In genomic region chr2:25355419-25356066, GRCm38 (mm10) we compare ENCODE assay signal across 8 mouse cellular contexts. TPM values are rescaled to one million over a fixed set of nuclear protein-coding genes. Genes with fewer than 3 reads are reported as not detected.
DNase-seq lines count a peak whose midpoint lies in the region; ATAC-seq lines count a peak whose summit lies in the region.

No protein-coding gene starts in this region.

- H3K9me3 ChIP-seq in kidney, embryonic 16.5 days (ENCODE audit: low read length): no peaks in the 10 kb centered on the region
- H3K9me3 ChIP-seq in embryonic facial prominence, embryonic 11.5 days (replicated peaks; ENCODE audit: control insufficient read depth, low read length): no peaks in the 10 kb centered on the region
- H3K9me3 ChIP-seq in hindbrain, embryonic 16.5 days (ENCODE audit: control insufficient read depth, low read length): no peaks in the 10 kb centered on the region
- H3K9me3 ChIP-seq in midbrain, embryonic 16.5 days (replicated peaks; ENCODE audit: control insufficient read depth, low read length, poor library complexity, severe bottlenecking): no peaks in the 10 kb centered on the region

- peak overlapping the region; percentile 71 for H3K9ac ChIP-seq in kidney, embryonic 16.5 days (replicated peaks; ENCODE audit: low read length)
- peak overlapping the region; percentile 51 for H3K9ac ChIP-seq in embryonic facial prominence, embryonic 11.5 days (replicated peaks; ENCODE audit: low read length)
- peak overlapping the region; percentile 70; the same call in 1 of the 2 replicates for H3K9ac ChIP-seq in hindbrain, embryonic 16.5 days (ENCODE audit: low read depth, low read length)
- peak overlapping the region; percentile 71 for H3K9ac ChIP-seq in midbrain, embryonic 16.5 days (ENCODE audit: low read depth, low read length)

- peaks cover 20% of the 10 kb centered on the region for H3K36me3 ChIP-seq in kidney, embryonic 16.5 days (ENCODE audit: insufficient read depth, low read length)
- H3K36me3 ChIP-seq in embryonic facial prominence, embryonic 11.5 days (replicated peaks; ENCODE audit: control insufficient read depth, insufficient read depth, low read depth, low read length): no peaks in the 10 kb centered on the region; the same call in 1 of the 2 replicates
- H3K36me3 ChIP-seq in hindbrain, embryonic 16.5 days (ENCODE audit: control insufficient read depth, insufficient read depth, low read length): peaks cover 12% of the 10 kb centered on the region
- H3K36me3 ChIP-seq in midbrain, embryonic 16.5 days (ENCODE audit: control insufficient read depth, insufficient read depth, low read length): peaks cover 14% of the 10 kb centered on the region

- no peak overlapping the region for H3K27ac ChIP-seq in kidney, embryonic 16.5 days (ENCODE audit: low read length)
- no peak overlapping the region for H3K27ac ChIP-seq in embryonic facial prominence, embryonic 11.5 days (replicated peaks; ENCODE audit: low read depth, low read length)
- H3K27ac ChIP-seq in hindbrain, embryonic 16.5 days (ENCODE audit: low read depth, low read length): no peak overlapping the region
- H3K27ac ChIP-seq in midbrain, embryonic 16.5 days (ENCODE audit: low read length): no peak overlapping the region

- DNase-seq in kidney, postnatal 14 days: no peak
- DNase-seq in embryonic facial prominence, embryonic 11.5 days (ENCODE audit: low spot score): no peak
- DNase-seq in frontal cortex, postnatal 10 days (ENCODE audit: low spot score in 2 of 2): no peak
- no peak for DNase-seq in layer of hippocampus, postnatal 14 days (ENCODE audit: low spot score in 2 of 2)
- DNase-seq in adrenal gland, postnatal 14 days: no peak

- peak overlapping the region; percentile 62 for H3K4me3 ChIP-seq in kidney, embryonic 16.5 days (ENCODE audit: low read length)
- peak overlapping the region; percentile 47 for H3K4me3 ChIP-seq in embryonic facial prominence, embryonic 11.5 days (ENCODE audit: low read depth, low read length)
- H3K4me3 ChIP-seq in hindbrain, embryonic 16.5 days (ENCODE audit: low read length): peak overlapping the region; percentile 46
- peak overlapping the region; percentile 60 for H3K4me3 ChIP-seq in midbrain, embryonic 16.5 days (ENCODE audit: low read depth, low read length)

- no peak for ATAC-seq in kidney, embryonic 16.5 days (ENCODE audit: low FRiP score, low TSS enrichment)
- ATAC-seq in embryonic facial prominence, embryonic 11.5 days (replicated peaks; ENCODE audit: insufficient number of reproducible peaks, low FRiP score, low TSS enrichment, low read depth): no peak
- peak; percentile 24 for ATAC-seq in hindbrain, embryonic 16.5 days
- 0 out of 2 replicates have a peak, but pooled peaks have one; percentile 22 for ATAC-seq in midbrain, embryonic 16.5 days

- peaks cover 16% of the 10 kb centered on the region for H3K4me1 ChIP-seq in kidney, embryonic 16.5 days (ENCODE audit: insufficient read depth, low read length)
- H3K4me1 ChIP-seq in embryonic facial prominence, embryonic 11.5 days (ENCODE audit: control insufficient read depth, insufficient read depth, low read length): peaks cover 4% of the 10 kb centered on the region; the same call in 1 of the 2 replicates
- peaks cover 18% of the 10 kb centered on the region for H3K4me1 ChIP-seq in hindbrain, embryonic 16.5 days (ENCODE audit: control insufficient read depth, insufficient read depth, low read depth, low read length)
- peaks cover 14% of the 10 kb centered on the region for H3K4me1 ChIP-seq in midbrain, embryonic 16.5 days (ENCODE audit: control insufficient read depth, insufficient read depth, low read length)

- H3K27me3 ChIP-seq in kidney, embryonic 16.5 days (ENCODE audit: insufficient read depth, low read length): no peaks in the 10 kb centered on the region
- no peaks in the 10 kb centered on the region for H3K27me3 ChIP-seq in embryonic facial prominence, embryonic 11.5 days (ENCODE audit: control insufficient read depth, insufficient read depth, low read length)
- no peaks in the 10 kb centered on the region for H3K27me3 ChIP-seq in hindbrain, embryonic 16.5 days (replicated peaks; ENCODE audit: control insufficient read depth, insufficient read depth, low read length)
- no peaks in the 10 kb centered on the region for H3K27me3 ChIP-seq in midbrain, embryonic 16.5 days (ENCODE audit: control insufficient read depth, insufficient read depth, low read depth, low read length)

- H3K4me2 ChIP-seq in kidney, embryonic 16.5 days (replicated peaks; ENCODE audit: low read depth, low read length): peak overlapping the region; percentile 88
- H3K4me2 ChIP-seq in embryonic facial prominence, embryonic 11.5 days (ENCODE audit: low read depth, low read length): peak overlapping the region; percentile 81
- peak overlapping the region; percentile 96 for H3K4me2 ChIP-seq in hindbrain, embryonic 16.5 days (ENCODE audit: low read length)
- peak overlapping the region; percentile 91 for H3K4me2 ChIP-seq in midbrain, embryonic 16.5 days (ENCODE audit: low read length)

- 33% methylated on average over 18 of the region's 18 CpGs for WGBS in kidney, embryonic 16.5 days
- 36% methylated on average over 18 of the region's 18 CpGs for WGBS in embryonic facial prominence, embryonic 11.5 days
- 38% methylated on average over 18 of the region's 18 CpGs for WGBS in hindbrain, embryonic 16.5 days
- WGBS in midbrain, embryonic 16.5 days: 42% methylated on average over 18 of the region's 18 CpGs

RNA-seq across cellular contexts. Expression of gene Dpp7, which starts 0.6 kb away (rescaled TPM):
- polyA plus RNA-seq in kidney, embryonic 16.5 days (2015; fragmentation: Nextera tagmentation; extraction: Ambion mirVana): 32.8 and 33.2 TPM in 2 replicates
- polyA plus RNA-seq in embryonic facial prominence, embryonic 11.5 days (2014; fragmentation: Nextera tagmentation; extraction: Ambion mirVana): 18.2 and 19.1 TPM in 2 replicates
- polyA plus RNA-seq in hindbrain, embryonic 16.5 days (2015; fragmentation: Nextera tagmentation; extraction: Ambion mirVana): 26.4 and 27.8 TPM in 2 replicates
- polyA plus RNA-seq in midbrain, embryonic 16.5 days (2015; fragmentation: Nextera tagmentation; extraction: Ambion mirVana): 22.6 and 26.2 TPM in 2 replicates
- total RNA-seq in layer of hippocampus, postnatal 14 days (2021): 10 to 100 TPM; 24.7 to 29.4 TPM
- 19.9 and 20.8 TPM in 2 replicates for total RNA-seq in adrenal gland, postnatal 14 days (2021)

RNA-seq across cellular contexts. Expression of gene Uap1l1, which starts 9.9 kb away (rescaled TPM):
- 38.9 and 49.2 TPM in 2 replicates for polyA plus RNA-seq in kidney, embryonic 16.5 days (2015; fragmentation: Nextera tagmentation; extraction: Ambion mirVana)
- polyA plus RNA-seq in embryonic facial prominence, embryonic 11.5 days (2014; fragmentation: Nextera tagmentation; extraction: Ambion mirVana): 5.2 and 8.9 TPM in 2 replicates
- 8.8 and 10.9 TPM in 2 replicates for polyA plus RNA-seq in hindbrain, embryonic 16.5 days (2015; fragmentation: Nextera tagmentation; extraction: Ambion mirVana)
- polyA plus RNA-seq in midbrain, embryonic 16.5 days (2015; fragmentation: Nextera tagmentation; extraction: Ambion mirVana): 4.6 and 5.2 TPM in 2 replicates
- 10 to 100 TPM in 1 of 2 experiments, 1 to 10 TPM in 1; 9.2 to 11.8 TPM for total RNA-seq in layer of hippocampus, postnatal 14 days (2021)
- 8.7 and 11.8 TPM in 2 replicates for total RNA-seq in adrenal gland, postnatal 14 days (2021)

RNA-seq across cellular contexts. Expression of gene Sapcd2, which starts 16.6 kb away (rescaled TPM):
- 39.3 and 41.2 TPM in 2 replicates for polyA plus RNA-seq in kidney, embryonic 16.5 days (2015; fragmentation: Nextera tagmentation; extraction: Ambion mirVana)
- polyA plus RNA-seq in embryonic facial prominence, embryonic 11.5 days (2014; fragmentation: Nextera tagmentation; extraction: Ambion mirVana): 39.1 and 43.2 TPM in 2 replicates
- 15.7 and 17.2 TPM in 2 replicates for polyA plus RNA-seq in hindbrain, embryonic 16.5 days (2015; fragmentation: Nextera tagmentation; extraction: Ambion mirVana)
- 9.0 and 9.2 TPM in 2 replicates for polyA plus RNA-seq in midbrain, embryonic 16.5 days (2015; fragmentation: Nextera tagmentation; extraction: Ambion mirVana)
- total RNA-seq in layer of hippocampus, postnatal 14 days (2021): 10 to 100 TPM; 11.9 to 15.3 TPM
- total RNA-seq in adrenal gland, postnatal 14 days (2021): 3.4 and 3.5 TPM in 2 replicates

RNA-seq across cellular contexts. Expression of gene Man1b1, which starts 23.4 kb away (rescaled TPM):
- 53.7 and 57.5 TPM in 2 replicates for polyA plus RNA-seq in kidney, embryonic 16.5 days (2015; fragmentation: Nextera tagmentation; extraction: Ambion mirVana)
- 87.2 and 92.7 TPM in 2 replicates for polyA plus RNA-seq in embryonic facial prominence, embryonic 11.5 days (2014; fragmentation: Nextera tagmentation; extraction: Ambion mirVana)
- polyA plus RNA-seq in hindbrain, embryonic 16.5 days (2015; fragmentation: Nextera tagmentation; extraction: Ambion mirVana): 41.6 and 48.3 TPM in 2 replicates
- 50.7 and 51.0 TPM in 2 replicates for polyA plus RNA-seq in midbrain, embryonic 16.5 days (2015; fragmentation: Nextera tagmentation; extraction: Ambion mirVana)
- 10 to 100 TPM; 49.0 to 59.9 TPM for total RNA-seq in layer of hippocampus, postnatal 14 days (2021)
- total RNA-seq in adrenal gland, postnatal 14 days (2021): 43.1 and 45.7 TPM in 2 replicates

RNA-seq across cellular contexts. Expression of gene Grin1, which starts 36.6 kb away (rescaled TPM):
- 0.22 and 0.60 TPM in 2 replicates for polyA plus RNA-seq in kidney, embryonic 16.5 days (2015; fragmentation: Nextera tagmentation; extraction: Ambion mirVana)
- polyA plus RNA-seq in embryonic facial prominence, embryonic 11.5 days (2014; fragmentation: Nextera tagmentation; extraction: Ambion mirVana): 1.6 TPM in 2 replicates
- 56.9 and 65.8 TPM in 2 replicates for polyA plus RNA-seq in hindbrain, embryonic 16.5 days (2015; fragmentation: Nextera tagmentation; extraction: Ambion mirVana)
- polyA plus RNA-seq in midbrain, embryonic 16.5 days (2015; fragmentation: Nextera tagmentation; extraction: Ambion mirVana): 44.0 and 52.7 TPM in 2 replicates
- 100 to 1,000 TPM; 419 to 451 TPM for total RNA-seq in layer of hippocampus, postnatal 14 days (2021)
- 9.7 and 11.0 TPM in 2 replicates for total RNA-seq in adrenal gland, postnatal 14 days (2021)

Comparison
In these comparisons a context has a peak if more than half of its experiments do, and no peak if none do; other contexts are left out.
1. ATAC-seq: peak in hindbrain, embryonic 16.5 days (single experiment) and midbrain, embryonic 16.5 days (single experiment); none in kidney, embryonic 16.5 days (single experiment) and embryonic facial prominence, embryonic 11.5 days (single experiment).
2. Peak in every context shown above with its lines, with median percentiles within 50 percentile points of each other: H3K4me2 ChIP-seq, H3K4me3 ChIP-seq and H3K9ac ChIP-seq.